Mouse (Mus musculus) myocyte (in vitro differentiated cells): ENCODE data around the gene Scd4. TPM values are rescaled to one million over a fixed set of nuclear protein-coding genes. Genes with fewer than 3 reads are reported as not detected.

ENCODE experiments used
- H3K27me3 ChIP-seq: one replicate; pipeline ENCODE4 v1.6.1; 2011; ENCODE audit not compliant: control insufficient read depth, insufficient read depth, insufficient read length
- H3K36me3 ChIP-seq: one replicate; pipeline ENCODE4 v1.6.1; 2011; ENCODE audit not compliant: control insufficient read depth, insufficient read depth
- H3K4me2 ChIP-seq: one replicate; pipeline ENCODE4 v1.6.1; 2011; ENCODE audit warnings: low read depth, control low read depth
- H3K4me3 ChIP-seq: one replicate; pipeline ENCODE4 v1.5.1; 2011; ENCODE audit warnings: mild to moderate bottlenecking, control low read depth, moderate library complexity
- H3K79me2 ChIP-seq: one replicate; pipeline ENCODE4 v1.6.1; 2011; ENCODE audit not compliant: control insufficient read depth, insufficient read depth
- H3ac ChIP-seq: one replicate; pipeline ENCODE4 v1.6.1; 2011; ENCODE audit not compliant: control insufficient read depth, insufficient read length
- CEBPB ChIP-seq: IDR thresholded peaks from 2 replicates; pipeline ENCODE4 v1.6.1; 2011; ENCODE audit warnings: mild to moderate bottlenecking, moderate library complexity; ENCODE audit not compliant: poor library complexity, insufficient read depth, severe bottlenecking
- E2F4 ChIP-seq: IDR thresholded peaks from one replicate; pipeline ENCODE4 v1.6.1; 2011; ENCODE audit warnings: mild to moderate bottlenecking, control low read depth, moderate library complexity; ENCODE audit not compliant: insufficient read depth
- MAX ChIP-seq: IDR thresholded peaks from one replicate; pipeline ENCODE4 v1.6.1; 2011; ENCODE audit warnings: low read depth, mild to moderate bottlenecking, control low read depth
- MYOD1 ChIP-seq, 3 experiments: IDR thresholded peaks; one replicate each; pipeline ENCODE4 v1.6.1; 2011; ENCODE audit warnings: control low read depth in 2 of 3, low read depth in 2 of 3, mild to moderate bottlenecking in 2 of 3, moderate library complexity in 1 of 3; ENCODE audit not compliant: insufficient read length in 2 of 3, control insufficient read depth in 1 of 3
- MYOG ChIP-seq, 3 experiments: IDR thresholded peaks; one replicate each; pipeline ENCODE4 v1.6.1; 2011; ENCODE audit warnings: control low read depth in 2 of 3, low read depth in 2 of 3, mild to moderate bottlenecking in 2 of 3; ENCODE audit not compliant: insufficient read length in 2 of 3, control insufficient read depth in 1 of 3, insufficient read depth in 1 of 3
- POLR2A ChIP-seq: IDR thresholded peaks from one replicate; pipeline ENCODE4 v1.6.1; 2011; ENCODE audit warnings: low read depth, mild to moderate bottlenecking, control low read depth, moderate library complexity; ENCODE audit not compliant: insufficient read length
- POLR2AphosphoS2 ChIP-seq: IDR thresholded peaks from one replicate; pipeline ENCODE4 v1.6.1; 2011; ENCODE audit warnings: low read depth, control low read depth; ENCODE audit not compliant: insufficient read length
- REST ChIP-seq: IDR thresholded peaks from one replicate; pipeline ENCODE4 v1.6.1; 2011; ENCODE audit warnings: mild to moderate bottlenecking, control low read depth, moderate library complexity; ENCODE audit not compliant: insufficient read depth, insufficient read length
- SRF ChIP-seq: IDR thresholded peaks from one replicate; pipeline ENCODE4 v1.6.1; 2011; ENCODE audit warnings: low read depth; ENCODE audit not compliant: control insufficient read depth, insufficient read length
- TCF12 ChIP-seq: IDR thresholded peaks from one replicate; pipeline ENCODE4 v1.6.1; 2011; ENCODE audit warnings: mild to moderate bottlenecking, control low read depth; ENCODE audit not compliant: poor library complexity, insufficient read depth, severe bottlenecking
- TCF3 ChIP-seq: IDR thresholded peaks from one replicate; pipeline ENCODE4 v1.6.1; 2011; ENCODE audit warnings: low read depth, control low read depth; ENCODE audit not compliant: insufficient read length
- USF1 ChIP-seq: IDR thresholded peaks from one replicate; pipeline ENCODE4 v1.6.1; 2011; ENCODE audit warnings: low read depth, mild to moderate bottlenecking, control low read depth, moderate library complexity
- polyA plus RNA-seq: library from polyadenylated mRNA; unstranded; fragments of >200 nt; fragmentation: generic; extraction: Trizol; gene quantifications from one replicate; pipeline ENCODE4 v1.2.1, GENCODE M21; 2012; ENCODE audit warnings: missing spikeins

Scd4 gene
- polyA plus RNA-seq, 1 experiment, result 0.16 TPM

GRCm38 (mm10) chr19:44385887-44386498, 53.1 kb downstream of the Scd4 start:
- peaks cover 3% of the 10 kb centered on the region for H3K36me3 ChIP-seq
- H3K4me3 ChIP-seq, result no peak overlapping the region
- H3ac ChIP-seq, result no peak overlapping the region
- H3K79me2 ChIP-seq, result no peaks in the 10 kb centered on the region
- no peak for TF ChIP-seq TCF3
- TF ChIP-seq SRF, result no peak
- TF ChIP-seq REST, result no peak
- no peak for TF ChIP-seq MYOD1 (IDR thresholded peaks at IDR 0.05; ENCODE audit: control insufficient read depth in 1 of 3, insufficient read length in 2 of 3, low read depth in 2 of 3)
- no peak for TF ChIP-seq MYOG (IDR thresholded peaks at IDR 0.05; ENCODE audit: control insufficient read depth in 1 of 3, insufficient read depth in 1 of 3, insufficient read length in 2 of 3, low read depth in 2 of 3)
- TF ChIP-seq POLR2A, result no peak
- no peak for TF ChIP-seq USF1
- TF ChIP-seq E2F4, result no peak
- no peak for TF ChIP-seq CEBPB
- TF ChIP-seq TCF12, result no peak
- no peaks in the 10 kb centered on the region for H3K27me3 ChIP-seq
- no peak overlapping the region for H3K4me2 ChIP-seq

GRCm38 (mm10) chr19:44387089-44387671, 54.3 kb downstream of the Scd4 start:
- Histone ChIP-seq H3K4me3 (no peak overlapping the region), H3K36me3 (peaks cover 5% of the 10 kb centered on the region), H3ac (no peak overlapping the region), H3K4me2 (peak overlapping the region; percentile 88), H3K79me2 (no peaks in the 10 kb centered on the region), H3K27me3 (no peaks in the 10 kb centered on the region)
- TF ChIP-seq REST, result no peak
- no peak for TF ChIP-seq POLR2AphosphoS2
- no peak for TF ChIP-seq CEBPB
- no peak for TF ChIP-seq SRF
- no peak for TF ChIP-seq MYOD1 (IDR thresholded peaks at IDR 0.05; ENCODE audit: control insufficient read depth in 1 of 3, insufficient read length in 2 of 3, low read depth in 2 of 3)
- no peak for TF ChIP-seq MYOG (IDR thresholded peaks at IDR 0.05; ENCODE audit: control insufficient read depth in 1 of 3, insufficient read depth in 1 of 3, insufficient read length in 2 of 3, low read depth in 2 of 3)
- TF ChIP-seq E2F4, result no peak
- TF ChIP-seq TCF12, result no peak
- no peak for TF ChIP-seq TCF3
- TF ChIP-seq POLR2A, result no peak

- H3K4me2 ChIP-seq, result peak overlapping the region; percentile 88
- H3K27me3 ChIP-seq, result no peaks in the 10 kb centered on the region
- H3K79me2 ChIP-seq, result no peaks in the 10 kb centered on the region
- peaks cover 9% of the 10 kb centered on the region for H3K36me3 ChIP-seq
- H3K4me3 ChIP-seq, result peak overlapping the region; percentile 18
- TF ChIP-seq TCF3 (no peak), MAX (no peak), REST (no peak), SRF (no peak), TCF12 (no peak), E2F4 (no peak), POLR2AphosphoS2 (no peak), CEBPB (no peak), USF1 (no peak), POLR2A (no peak), MYOG (IDR thresholded peaks at IDR 0.05; ENCODE audit: control insufficient read depth in 1 of 3, insufficient read depth in 1 of 3, insufficient read length in 2 of 3, low read depth in 2 of 3) (no peak), MYOD1 (IDR thresholded peaks at IDR 0.05; ENCODE audit: control insufficient read depth in 1 of 3, insufficient read length in 2 of 3, low read depth in 2 of 3) (no peak)
- no peak overlapping the region for H3ac ChIP-seq
These were observed 55.0 kb downstream of the Scd4 start for GRCm38 (mm10) chr19:44387746-44388474.

GRCm38 (mm10) chr19:44388475-44389428, 55.9 kb downstream of the Scd4 start:
- TF ChIP-seq USF1, result peak; percentile 62
- peak; percentile 62 for TF ChIP-seq SRF
- peak; percentile 86 for TF ChIP-seq POLR2A
- no peak for TF ChIP-seq E2F4
- peak; percentile 82 for TF ChIP-seq POLR2AphosphoS2
- TF ChIP-seq REST, result no peak
- TF ChIP-seq TCF12, result no peak
- TF ChIP-seq CEBPB, result no peak
- peak in 1 of 3 experiments; percentile 7 for TF ChIP-seq MYOD1 (IDR thresholded peaks at IDR 0.05; ENCODE audit: control insufficient read depth in 1 of 3, insufficient read length in 2 of 3, low read depth in 2 of 3)
- peak in 1 of 3 experiments; percentile 42 for TF ChIP-seq MYOG (IDR thresholded peaks at IDR 0.05; ENCODE audit: control insufficient read depth in 1 of 3, insufficient read depth in 1 of 3, insufficient read length in 2 of 3, low read depth in 2 of 3)
- TF ChIP-seq TCF3, result no peak
- TF ChIP-seq MAX, result no peak
- Histone ChIP-seq H3ac (no peak overlapping the region), H3K4me2 (peak overlapping the region; percentile 88), H3K36me3 (peaks cover 13% of the 10 kb centered on the region), H3K4me3 (peak overlapping the region; percentile 18), H3K79me2 (no peaks in the 10 kb centered on the region), H3K27me3 (no peaks in the 10 kb centered on the region)
